Mouse (Mus musculus) forebrain, embryonic 16.5 days (tissue): ENCODE results near the gene Gstp1. TPM values are rescaled to one million over a fixed set of nuclear protein-coding genes. Genes with fewer than 3 reads are reported as not detected.
"Not testable (repeated sequence)": the region's sequence is repeated elsewhere in the genome, so short reads cannot be mapped to it uniquely, and the experiment has no call there.

ENCODE experiments used
- ATAC-seq: fragments of 200-750 bp; cut with Nextera tagmentation; 2 replicates; pipeline ENCODE4 v1.8.0; 2017; ENCODE audit warnings: mild to moderate bottlenecking, moderate library complexity
- H3K27ac ChIP-seq: fragments of 300-500 bp; sonication (generic); 2 replicates; pipeline ENCODE4 v1.5.1; 2014; ENCODE audit warnings: low read length, control low read depth
- H3K27me3 ChIP-seq: fragments of 300-500 bp; sonication (generic); replicated peaks from 2 replicates; pipeline ENCODE4 v1.6.1; 2014; ENCODE audit warnings: low read length; ENCODE audit not compliant: control insufficient read depth, insufficient read depth
- H3K36me3 ChIP-seq: fragments of 300-500 bp; sonication (generic); 2 replicates; pipeline ENCODE4 v1.6.1; 2014; ENCODE audit not compliant: control insufficient read depth, insufficient read depth
- H3K4me1 ChIP-seq: fragments of 300-500 bp; sonication (generic); replicated peaks from 2 replicates; pipeline ENCODE4 v1.6.1; 2014; ENCODE audit warnings: low read length; ENCODE audit not compliant: control insufficient read depth, insufficient read depth
- H3K4me2 ChIP-seq: fragments of 300-500 bp; sonication (generic); 2 replicates; pipeline ENCODE4 v1.6.1; 2014; ENCODE audit warnings: mild to moderate bottlenecking, low read length, control low read depth
- H3K4me3 ChIP-seq: fragments of 300-500 bp; sonication (generic); replicated peaks from 2 replicates; pipeline ENCODE4 v1.5.1; 2014; ENCODE audit warnings: mild to moderate bottlenecking, low read length, control low read depth
- H3K9ac ChIP-seq: fragments of 300-500 bp; sonication (generic); replicated peaks from 2 replicates; pipeline ENCODE4 v1.6.1; 2014; ENCODE audit warnings: low read depth, low read length, control low read depth
- H3K9me3 ChIP-seq: fragments of 300-500 bp; sonication (generic); 2 replicates; pipeline ENCODE4 v1.6.1; 2016; ENCODE audit warnings: low read length; ENCODE audit not compliant: control insufficient read depth
- WGBS: fragments of 180-500 bp; shearing (Covaris S2); extraction: QIAGEN DNeasy Blood & Tissue Kit; methylation state at CpG from one replicate; pipeline ENCODE4 v1.1.7; 2014; 5-methylcytosine and 5-hydroxymethylcytosine counted together
- polyA plus RNA-seq: library from polyadenylated mRNA; unstranded; fragments of >200 nt; fragmentation: Nextera tagmentation; extraction: Ambion mirVana; gene quantifications from 2 replicates; pipeline ENCODE4 v1.2.1, GENCODE M21; 2015

The Gstp1 gene
- polyA plus RNA-seq, 1 experiment from 2014 or later = 460 TPM

GRCm38 (mm10) chr19:4079594-4079993 is 41.8 kb upstream of the Gstp1 start:
- H3K4me2 ChIP-seq = no peak overlapping the region
- no peak overlapping the region for H3K27ac ChIP-seq
- no peak overlapping the region for H3K4me3 ChIP-seq
- H3K9ac ChIP-seq = no peak overlapping the region
- WGBS = 81% methylated on average over 1 of the region's 1 CpGs
- no peak for ATAC-seq
- H3K36me3 ChIP-seq = no peaks in the 10 kb centered on the region
- no peaks in the 10 kb centered on the region for H3K4me1 ChIP-seq
- no peaks in the 10 kb centered on the region for H3K9me3 ChIP-seq
- no peaks in the 10 kb centered on the region for H3K27me3 ChIP-seq

- no peak for ATAC-seq
- WGBS = 73% methylated on average over 1 of the region's 1 CpGs
- H3K27me3 ChIP-seq = no peaks in the 10 kb centered on the region
- no peak overlapping the region for H3K9ac ChIP-seq
- H3K4me3 ChIP-seq = no peak overlapping the region
- no peak overlapping the region for H3K4me2 ChIP-seq
- no peak overlapping the region for H3K27ac ChIP-seq
- no peaks in the 10 kb centered on the region for H3K4me1 ChIP-seq
- H3K36me3 ChIP-seq = no peaks in the 10 kb centered on the region
- H3K9me3 ChIP-seq = no peaks in the 10 kb centered on the region
Observed at GRCm38 (mm10) chr19:4075531-4075930, 37.7 kb upstream of the Gstp1 start.

- H3K9ac ChIP-seq = no peak overlapping the region
- H3K4me2 ChIP-seq = no peak overlapping the region
- H3K4me3 ChIP-seq = no peak overlapping the region
- H3K27ac ChIP-seq = no peak overlapping the region
- WGBS = 70% methylated on average over 6 of the region's 6 CpGs
- no peaks in the 10 kb centered on the region for H3K36me3 ChIP-seq
- ATAC-seq = no peak
- H3K4me1 ChIP-seq = no peaks in the 10 kb centered on the region
- no peaks in the 10 kb centered on the region for H3K27me3 ChIP-seq
- no peaks in the 10 kb centered on the region for H3K9me3 ChIP-seq
Observed at GRCm38 (mm10) chr19:4072706-4073424, 35.1 kb upstream of the Gstp1 start.

- ATAC-seq = no peak
- Histone ChIP-seq H3K4me1 (no peaks in the 10 kb centered on the region), H3K36me3 (no peaks in the 10 kb centered on the region), H3K4me2 (no peak overlapping the region), H3K9ac (no peak overlapping the region), H3K27ac (no peak overlapping the region), H3K27me3 (no peaks in the 10 kb centered on the region), H3K9me3 (no peaks in the 10 kb centered on the region), H3K4me3 (no peak overlapping the region)
- WGBS = 91% methylated on average over 6 of the region's 6 CpGs
Observed at GRCm38 (mm10) chr19:4071406-4071805, 33.6 kb upstream of the Gstp1 start.

GRCm38 (mm10) chr19:4070756-4071155 is 33.0 kb upstream of the Gstp1 start:
- H3K9ac ChIP-seq = no peak overlapping the region
- no peak overlapping the region for H3K27ac ChIP-seq
- ATAC-seq = no peak
- 82% methylated on average over 8 of the region's 8 CpGs for WGBS
- no peaks in the 10 kb centered on the region for H3K4me1 ChIP-seq
- no peak overlapping the region for H3K4me2 ChIP-seq
- H3K36me3 ChIP-seq = no peaks in the 10 kb centered on the region
- no peak overlapping the region for H3K4me3 ChIP-seq
- no peaks in the 10 kb centered on the region for H3K27me3 ChIP-seq
- H3K9me3 ChIP-seq = no peaks in the 10 kb centered on the region

GRCm38 (mm10) chr19:4070311-4070710 is 32.5 kb upstream of the Gstp1 start:
- H3K9ac ChIP-seq = no peak overlapping the region
- no peak overlapping the region for H3K27ac ChIP-seq
- no peak overlapping the region for H3K4me2 ChIP-seq
- H3K4me3 ChIP-seq = no peak overlapping the region
- H3K4me1 ChIP-seq = no peaks in the 10 kb centered on the region
- no peak for ATAC-seq
- H3K36me3 ChIP-seq = no peaks in the 10 kb centered on the region
- H3K27me3 ChIP-seq = no peaks in the 10 kb centered on the region
- WGBS = 73% methylated on average over 15 of the region's 15 CpGs
- no peaks in the 10 kb centered on the region for H3K9me3 ChIP-seq

GRCm38 (mm10) chr19:4068717-4069410 is 31.1 kb upstream of the Gstp1 start:
- Histone ChIP-seq H3K9ac (no peak overlapping the region), H3K36me3 (no peaks in the 10 kb centered on the region), H3K4me3 (no peak overlapping the region), H3K4me2 (no peak overlapping the region), H3K27ac (no peak overlapping the region), H3K27me3 (no peaks in the 10 kb centered on the region), H3K4me1 (no peaks in the 10 kb centered on the region), H3K9me3 (no peaks in the 10 kb centered on the region)
- ATAC-seq = no peak
- WGBS = 59% methylated on average over 15 of the region's 15 CpGs

- 91% methylated on average over 2 of the region's 2 CpGs for WGBS
- H3K27me3 ChIP-seq, H3K9me3 ChIP-seq, H3K9ac ChIP-seq, H3K4me2 ChIP-seq, H3K36me3 ChIP-seq, H3K27ac ChIP-seq, ATAC-seq, H3K4me1 ChIP-seq, H3K4me3 ChIP-seq: not testable (repeated sequence)
Observed at GRCm38 (mm10) chr19:4068242-4068641, 30.5 kb upstream of the Gstp1 start.

- no peaks in the 10 kb centered on the region for H3K9me3 ChIP-seq
- no peak overlapping the region for H3K9ac ChIP-seq
- H3K4me2 ChIP-seq = no peak overlapping the region
- H3K4me3 ChIP-seq = no peak overlapping the region
- H3K27me3 ChIP-seq = no peaks in the 10 kb centered on the region
- no peaks in the 10 kb centered on the region for H3K36me3 ChIP-seq
- ATAC-seq = no peak
- H3K4me1 ChIP-seq = no peaks in the 10 kb centered on the region
- H3K27ac ChIP-seq = no peak overlapping the region
Observed at GRCm38 (mm10) chr19:4066877-4067276, 29.1 kb upstream of the Gstp1 start.
